ENCODE assay signal across 8 mouse cellular contexts in the genomic region with DNA sequence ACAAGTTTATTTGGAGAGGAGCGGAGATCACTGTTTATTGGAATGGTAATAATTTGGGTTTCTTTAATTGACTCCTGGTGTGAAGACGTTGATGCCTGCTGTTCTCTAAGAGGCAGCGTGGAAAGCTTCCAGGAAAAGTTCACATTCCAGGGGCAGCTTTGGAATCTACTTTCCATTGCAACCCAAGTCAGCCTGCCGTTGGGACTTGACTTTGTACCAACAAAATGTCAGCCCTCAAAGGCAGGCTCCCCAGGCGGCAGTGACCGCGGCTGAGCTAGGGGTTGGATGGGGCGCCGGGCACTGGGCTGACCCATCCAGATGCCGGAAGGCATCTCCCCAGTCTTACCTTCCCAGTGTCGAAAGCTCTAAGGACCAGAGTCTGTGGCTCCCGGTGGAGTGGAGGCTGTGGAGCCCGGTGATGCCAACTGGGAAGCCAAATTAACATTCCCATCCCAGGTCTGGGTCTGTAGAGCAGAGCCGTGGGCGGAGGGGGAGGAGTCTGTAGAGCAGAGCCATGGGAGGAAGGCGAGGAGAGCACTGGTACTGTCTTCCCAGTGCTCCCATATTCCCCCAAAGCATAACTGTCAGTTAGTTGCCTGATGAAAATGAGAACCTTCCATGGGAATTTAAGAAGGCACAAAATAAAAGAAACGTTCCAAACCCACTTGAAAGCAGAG. TPM values are rescaled to one million over a fixed set of nuclear protein-coding genes. Genes with fewer than 3 reads are reported as not detected.
A peak's percentile ranks its signal among the peaks of the same experiment; 100 is the strongest.
DNase-seq lines count a peak whose midpoint lies in the region; ATAC-seq lines count a peak whose summit lies in the region.

No protein-coding gene starts in this region.

- intact Hi-C loops in left cerebral cortex, postnatal 4 days (cut with DNase I): no loop called here

- H3K27ac ChIP-seq in kidney, embryonic 15.5 days: no peak overlapping the region

- no peak for ATAC-seq in kidney, embryonic 15.5 days (replicated peaks; ENCODE audit: low FRiP score)

- H3K9ac ChIP-seq in kidney, embryonic 15.5 days: no peak overlapping the region

- H3K36me3 ChIP-seq in kidney, embryonic 15.5 days: no peaks in the 10 kb centered on the region

- no peak overlapping the region for H3K4me3 ChIP-seq in kidney, embryonic 15.5 days (replicated peaks)

- H3K4me1 ChIP-seq in kidney, embryonic 15.5 days: peaks cover 15% of the 10 kb centered on the region

- H3K27me3 ChIP-seq in kidney, embryonic 15.5 days: no peaks in the 10 kb centered on the region

- WGBS in kidney, embryonic 15.5 days: 29% methylated on average over 17 of the region's 17 CpGs

- DNase-seq in left cerebral cortex, postnatal 4 days: peak; percentile 26
- no peak for DNase-seq in left cerebral cortex, adult 9 months (ENCODE audit: low spot score in 2 of 2)
- DNase-seq in gastrocnemius, postnatal 25 days: peak; percentile 65
- DNase-seq in lung, postnatal 4 days: peak; percentile 65 to 83
- DNase-seq in cerebellum, adult 9-11 months: no peak
- DNase-seq in thymus, adult 18-20 months: no peak
- no peak for DNase-seq in adrenal gland, adult (ENCODE audit: inconsistent age in 2 of 2, low spot score in 1 of 2)

- H3K9me3 ChIP-seq in kidney, embryonic 15.5 days (replicated peaks): no peaks in the 10 kb centered on the region

- H3K4me2 ChIP-seq in kidney, embryonic 15.5 days: 0 out of 2 replicates have a peak overlapping the region, but pooled peaks have one; percentile 15

RNA-seq across cellular contexts. Expression of gene Gm973, which starts 7.5 kb away (rescaled TPM):
- 1 to 10 TPM; 6.1 to 6.7 TPM for total RNA-seq in left cerebral cortex, postnatal 4 days (2021)
- under 1 TPM; 0.21 to 0.23 TPM for total RNA-seq in gastrocnemius, postnatal 25 days (2021)
- 0.73 and 0.85 TPM in 2 replicates for polyA plus RNA-seq in kidney, embryonic 15.5 days (2015; fragmentation: Nextera tagmentation; extraction: Ambion mirVana)

RNA-seq across cellular contexts. Expression of gene Fzd7, which starts 26.4 kb away (rescaled TPM):
- 1 to 10 TPM; 6.9 to 7.4 TPM for total RNA-seq in left cerebral cortex, postnatal 4 days (2021)
- 10 to 100 TPM; 17.3 to 24.8 TPM for total RNA-seq in gastrocnemius, postnatal 25 days (2021)
- polyA plus RNA-seq in kidney, embryonic 15.5 days (2015; fragmentation: Nextera tagmentation; extraction: Ambion mirVana): 19.1 and 19.5 TPM in 2 replicates

Comparison
In these comparisons a context has a peak if more than half of its experiments do, and no peak if none do; other contexts are left out.
1. DNase-seq: peak in left cerebral cortex, postnatal 4 days (single experiment), gastrocnemius, postnatal 25 days (single experiment) and lung, postnatal 4 days (2 of 2); none in left cerebral cortex, adult 9 months (0 of 2), cerebellum, adult 9-11 months (single experiment), thymus, adult 18-20 months (0 of 2) and adrenal gland, adult (0 of 2).
2. RNA of gene Gm973, which starts 7.5 kb away (total RNA-seq): 6.1 to 6.7 TPM in left cerebral cortex, postnatal 4 days; 0.21 to 0.23 TPM in gastrocnemius, postnatal 25 days; every median in the first group is over 4 times any median in the second.